Mouse (Mus musculus) kidney, adult 9 months (tissue): ENCODE measurements around the gene Naip1.
"Not testable (repeated sequence)": the region's sequence is repeated elsewhere in the genome, so short reads cannot be mapped to it uniquely, and the experiment has no call there.

ENCODE experiments used
- DNase-seq: peaks from one replicate; pipeline ENCODE4 v3.0.0; 2022

Naip1 gene

DNA sequence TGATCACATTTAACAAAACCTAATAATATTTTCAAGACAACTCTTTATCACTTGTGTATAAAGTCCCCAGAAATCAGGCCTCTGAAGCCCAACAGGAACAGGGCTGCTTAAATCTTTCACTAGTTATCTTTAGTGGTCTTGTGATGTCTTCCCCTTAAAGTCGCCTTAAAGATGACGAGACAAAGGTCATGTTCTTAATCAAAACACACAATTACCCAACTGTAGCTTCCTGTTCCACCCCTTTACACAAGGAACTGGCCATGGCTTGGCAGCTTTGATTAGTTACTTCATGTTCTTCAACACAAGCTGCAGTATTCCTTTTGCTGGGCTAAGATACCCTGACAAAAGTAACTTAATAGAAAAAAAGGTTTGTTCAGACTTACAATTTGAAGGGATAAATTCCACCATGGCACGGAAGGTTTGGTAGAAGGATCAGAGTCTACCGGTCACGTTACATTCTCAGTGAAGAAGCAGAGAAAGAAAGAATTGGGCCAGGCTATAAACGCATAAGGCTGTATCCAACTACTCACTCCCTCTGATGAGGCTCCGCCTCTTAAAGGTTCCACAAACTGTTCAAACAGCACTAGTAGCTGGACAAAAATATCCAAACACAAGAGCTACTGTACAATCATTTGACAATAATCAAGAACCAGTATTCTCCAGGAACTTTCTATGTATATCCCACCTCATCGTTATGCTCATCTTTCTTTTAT is at the start of gene Naip1:
Naip1 (minus strand) TSS at position 455 of the 713 bp plus-strand sequence.
- DNase-seq: not testable (repeated sequence)

- not testable (repeated sequence) for DNase-seq
Measured at GRCm38 (mm10) chr13:100499625-100500024, 47.0 kb upstream of the Naip1 start.

GRCm38 (mm10) chr13:100495337-100495736 is 42.7 kb upstream of the Naip1 start:
- DNase-seq: no peak

GRCm38 (mm10) chr13:100494370-100494769 is 41.7 kb upstream of the Naip1 start:
- DNase-seq: not testable (repeated sequence)

- DNase-seq: no peak
Measured at GRCm38 (mm10) chr13:100493313-100493712, 40.6 kb upstream of the Naip1 start.

DNA sequence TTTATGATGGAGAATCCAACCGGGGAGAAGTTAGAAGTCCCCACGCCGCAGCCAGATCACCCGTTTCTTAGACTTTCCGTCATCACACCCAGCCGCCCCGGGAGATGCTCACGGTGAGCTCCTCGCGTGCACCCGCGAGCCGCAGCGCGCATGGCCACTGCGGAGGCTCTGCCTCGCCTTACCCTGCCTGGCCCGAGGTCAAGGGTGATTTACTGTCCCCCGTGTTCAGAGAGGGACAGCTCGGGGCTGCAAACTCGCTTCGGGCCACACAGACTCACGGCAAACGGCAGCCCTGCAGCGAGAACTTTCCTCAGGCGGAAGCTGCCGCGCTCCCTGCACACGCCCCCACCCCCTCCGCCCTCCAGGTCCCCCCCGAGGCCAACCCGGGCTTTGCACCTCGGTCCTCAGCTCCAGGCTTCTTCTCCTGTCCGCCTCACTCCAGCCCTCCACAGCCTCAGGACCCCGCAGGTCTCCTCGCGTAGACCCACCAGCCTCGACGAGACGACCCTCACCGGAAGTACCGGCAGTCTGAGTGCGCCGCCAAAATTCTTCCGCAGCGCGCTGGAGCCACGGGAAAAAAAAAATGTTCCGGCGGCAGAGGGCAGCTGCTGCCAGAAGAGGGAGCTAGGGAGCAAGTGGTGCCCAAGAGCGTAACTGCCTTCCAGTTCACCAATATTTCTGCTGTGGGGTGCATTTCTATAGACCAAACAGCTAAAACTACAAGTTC is 39.6 kb upstream of the Naip1 start, which contains the start of gene Gtf2h2:
Gtf2h2 (minus strand) TSS at position 519 of the 727 bp plus-strand sequence.
- DNase-seq: peak; percentile 82

GRCm38 (mm10) chr13:100491623-100492022 is 39.0 kb upstream of the Naip1 start:
- DNase-seq: no peak

GRCm38 (mm10) chr13:100490424-100490823 is 37.8 kb upstream of the Naip1 start:
- no peak for DNase-seq

- no peak for DNase-seq
Measured at GRCm38 (mm10) chr13:100483610-100484009, 30.9 kb upstream of the Naip1 start.

GRCm38 (mm10) chr13:100463527-100464222 is 11.0 kb upstream of the Naip1 start:
- DNase-seq: no peak

DNA sequence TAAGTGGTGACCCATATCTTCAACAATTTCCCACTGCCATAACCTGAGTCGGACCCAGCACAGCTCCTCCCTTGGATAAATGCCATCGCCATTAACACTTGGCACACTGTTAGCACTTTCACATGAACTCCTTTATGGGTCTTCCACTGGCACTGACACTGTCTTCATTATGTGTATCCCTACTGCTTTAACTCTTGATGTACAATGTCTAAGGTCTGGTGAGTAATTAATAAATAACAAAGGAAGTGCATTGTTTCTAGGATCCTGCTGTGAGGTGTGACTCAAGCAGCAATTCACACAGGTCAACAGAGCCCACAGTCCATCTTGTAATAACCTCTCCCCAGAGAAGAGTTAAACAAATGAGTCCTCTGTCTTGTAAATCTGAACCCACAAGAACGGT is 8.7 kb upstream of the Naip1 start:
- no peak for DNase-seq

- DNase-seq: no peak
Measured at GRCm38 (mm10) chr13:100449495-100449894, 3.2 kb downstream of the Naip1 start.

GRCm38 (mm10) chr13:100440116-100440515 is 12.6 kb downstream of the Naip1 start:
- no peak for DNase-seq

- no peak for DNase-seq
Measured at GRCm38 (mm10) chr13:100438701-100439100, 14.0 kb downstream of the Naip1 start.

- DNase-seq: no peak
Measured at GRCm38 (mm10) chr13:100437322-100437825, 15.3 kb downstream of the Naip1 start.

DNA sequence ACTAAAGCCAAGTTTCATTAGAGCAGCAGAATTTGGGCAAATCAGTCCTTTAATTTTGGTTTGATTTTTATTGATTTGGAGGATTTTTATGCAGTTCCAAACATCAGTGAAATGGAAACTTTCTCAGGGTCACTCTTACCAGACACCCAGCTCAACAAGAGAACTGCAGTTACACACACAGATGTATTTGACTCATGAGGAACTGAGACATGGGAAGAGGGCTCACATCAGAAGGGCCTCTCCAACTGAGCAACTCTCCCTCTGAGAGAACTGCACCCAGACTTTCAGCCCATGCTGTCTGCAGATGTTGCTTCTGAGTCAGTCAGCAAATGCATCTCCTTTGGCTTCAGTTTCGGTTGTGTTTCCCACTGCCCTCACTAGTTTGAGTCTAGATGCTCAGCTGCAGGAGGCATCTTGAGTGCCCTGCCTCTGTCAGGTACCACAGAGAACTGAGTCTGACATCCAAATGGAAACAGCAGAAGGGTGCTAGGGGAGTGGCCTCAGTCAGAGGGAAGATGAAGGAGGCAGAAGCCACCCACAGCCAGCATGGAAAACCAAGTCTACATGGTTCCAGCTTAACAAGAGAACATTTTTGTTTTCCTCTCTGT is 16.0 kb downstream of the Naip1 start:
- not testable (repeated sequence) for DNase-seq

DNA sequence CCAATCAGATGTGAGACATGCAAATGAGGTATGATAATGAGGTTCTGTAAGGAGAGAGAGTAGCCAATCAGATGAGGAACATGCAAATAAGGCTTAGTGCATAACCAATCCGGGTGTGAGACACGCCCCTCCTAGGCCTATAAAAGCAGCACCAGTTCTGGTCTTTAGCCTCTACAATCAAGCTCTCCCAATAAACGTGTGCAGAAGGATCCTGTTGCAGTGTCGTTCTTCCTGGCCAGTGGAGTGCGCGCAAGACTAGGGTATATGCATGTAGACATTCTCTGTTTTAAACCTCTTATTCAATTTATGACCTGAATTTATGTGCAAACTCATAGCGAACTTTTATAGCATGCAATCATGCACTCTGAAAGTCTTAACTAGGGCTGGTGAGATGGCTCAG is 32.7 kb downstream of the Naip1 start:
- DNase-seq: not testable (repeated sequence)

DNA sequence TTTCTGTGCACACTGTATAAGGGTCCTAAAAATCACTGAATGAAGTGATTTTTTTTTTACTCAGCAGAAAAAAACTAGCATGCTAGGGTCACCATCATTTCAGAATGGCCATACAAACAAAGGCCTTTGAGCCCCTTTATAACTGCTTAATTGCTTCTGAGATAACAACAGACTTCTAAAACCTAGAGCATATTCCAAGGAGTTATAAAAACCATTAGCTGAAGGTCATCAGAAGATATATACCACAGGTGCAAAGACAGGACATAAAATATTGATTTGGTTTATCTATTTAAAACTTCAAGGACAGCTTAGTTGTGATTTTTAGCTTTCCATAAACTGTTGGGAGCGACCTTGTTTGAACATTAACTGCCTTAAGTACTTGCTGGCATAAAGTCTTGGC is 38.2 kb downstream of the Naip1 start:
- no peak for DNase-seq

DNA sequence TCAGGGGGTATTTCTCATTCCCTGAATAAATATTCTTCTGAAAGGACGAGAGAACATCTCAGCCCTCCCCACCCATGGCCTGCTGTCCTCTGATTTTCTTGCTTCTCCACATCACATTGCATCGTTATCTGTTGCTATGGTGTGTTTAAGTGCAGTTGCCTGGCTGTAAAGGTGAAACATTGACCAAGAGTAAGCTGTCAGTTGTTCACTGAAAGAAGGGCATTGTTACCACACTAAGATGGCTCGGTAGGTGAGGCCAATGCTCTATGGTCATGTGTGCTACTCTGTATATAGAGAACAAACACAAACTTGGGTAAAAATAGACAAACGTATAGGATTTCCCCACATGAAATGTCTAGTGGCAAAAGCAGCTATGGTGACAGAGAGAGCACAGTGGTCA is 42.8 kb downstream of the Naip1 start:
- no peak for DNase-seq

GRCm38 (mm10) chr13:100409181-100409580 is 43.5 kb downstream of the Naip1 start:
- no peak for DNase-seq

- no peak for DNase-seq
Measured at GRCm38 (mm10) chr13:100408242-100408641, 44.4 kb downstream of the Naip1 start.

DNA sequence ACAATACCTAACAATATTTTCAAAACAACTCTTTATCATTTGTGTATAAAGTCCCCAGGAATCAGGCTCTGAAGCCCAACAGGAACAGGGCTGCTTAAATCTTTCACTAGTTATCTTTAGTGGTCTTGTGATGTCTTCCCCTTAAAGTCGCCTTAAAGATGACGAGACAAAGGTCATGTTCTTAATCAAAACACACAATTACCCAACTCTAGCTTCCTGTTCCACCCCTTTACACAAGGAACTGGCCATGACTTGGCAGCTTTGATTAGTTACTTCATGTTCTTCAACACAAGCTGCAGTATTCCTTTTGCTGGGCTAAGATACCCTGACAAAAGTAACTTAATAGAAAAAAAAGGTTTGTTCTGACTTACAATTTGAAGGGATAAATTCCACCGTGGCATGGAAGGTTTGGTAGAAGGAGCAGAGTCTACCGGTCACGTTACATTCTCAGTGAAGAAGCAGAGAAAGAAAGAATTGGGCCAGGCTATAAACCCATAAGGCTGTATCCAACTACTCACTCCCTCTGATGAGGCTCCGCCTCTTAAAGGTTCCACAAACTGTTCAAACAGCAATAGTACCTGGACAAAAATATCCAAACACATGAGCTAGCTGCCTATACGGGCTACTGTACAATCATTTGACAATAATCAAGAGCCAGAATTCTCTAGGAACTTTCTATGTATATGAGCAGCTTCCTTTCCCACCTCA is 49.6 kb downstream of the Naip1 start:
- DNase-seq: not testable (repeated sequence)
